Mouse (Mus musculus): ENCODE data around the gene Mapk8ip3.
"Not testable (repeated sequence)": the region's sequence is repeated elsewhere in the genome, so short reads cannot be mapped to it uniquely, and the experiment has no call there.

The Mapk8ip3 gene

DNA sequence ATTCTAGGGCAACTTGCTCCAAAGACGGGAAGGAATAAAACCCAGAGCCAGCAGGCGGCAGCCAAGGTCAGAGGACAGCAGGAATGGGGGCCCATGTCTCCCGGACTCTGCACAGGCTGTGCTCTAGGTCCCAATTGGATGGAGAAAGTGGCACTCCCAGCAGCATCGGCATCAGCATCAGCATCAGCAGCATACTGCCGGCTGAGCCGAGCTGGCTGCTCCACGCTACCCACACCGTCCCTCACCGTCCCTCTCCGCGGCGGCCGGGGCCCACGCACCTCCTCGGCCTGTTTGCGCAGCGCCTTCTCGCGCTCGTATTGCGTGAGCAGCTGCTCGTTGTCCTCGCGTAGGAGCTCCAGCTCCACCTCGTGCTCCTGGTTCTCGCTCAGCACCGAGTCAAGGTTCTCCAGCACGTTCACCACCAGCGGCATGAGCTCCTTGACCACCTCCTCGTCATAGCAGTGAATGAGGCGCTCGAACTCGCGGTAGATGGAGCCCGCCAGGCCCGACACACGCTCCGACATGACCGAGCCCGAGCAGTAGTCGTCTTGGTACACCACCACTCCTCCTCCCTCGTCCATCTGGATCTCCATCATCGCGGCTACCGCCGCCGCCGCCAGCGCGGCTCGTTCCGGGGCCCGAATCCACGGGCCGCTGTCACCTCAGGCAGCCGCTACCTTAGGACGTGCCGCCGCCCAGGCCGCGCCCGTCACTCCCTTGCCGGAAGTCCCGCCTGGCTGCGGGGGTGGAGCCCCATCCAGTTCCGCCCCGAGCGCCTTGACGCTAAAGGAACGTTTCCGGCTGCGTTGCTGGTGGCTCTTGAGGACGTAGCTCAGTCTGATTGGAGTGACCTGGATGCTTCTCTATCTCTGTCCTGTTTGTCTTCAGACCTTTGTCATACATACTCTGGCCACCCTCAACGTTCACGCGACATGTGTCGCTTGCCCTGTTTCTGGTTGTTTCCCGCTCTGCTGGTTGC, at the start of gene Mapk8ip3:
TSS of gene Mapk8ip3 (minus strand) at position 719 of the 979 bp plus-strand sequence.
- peak; percentile 97 to 98 for DNase-seq

DNA sequence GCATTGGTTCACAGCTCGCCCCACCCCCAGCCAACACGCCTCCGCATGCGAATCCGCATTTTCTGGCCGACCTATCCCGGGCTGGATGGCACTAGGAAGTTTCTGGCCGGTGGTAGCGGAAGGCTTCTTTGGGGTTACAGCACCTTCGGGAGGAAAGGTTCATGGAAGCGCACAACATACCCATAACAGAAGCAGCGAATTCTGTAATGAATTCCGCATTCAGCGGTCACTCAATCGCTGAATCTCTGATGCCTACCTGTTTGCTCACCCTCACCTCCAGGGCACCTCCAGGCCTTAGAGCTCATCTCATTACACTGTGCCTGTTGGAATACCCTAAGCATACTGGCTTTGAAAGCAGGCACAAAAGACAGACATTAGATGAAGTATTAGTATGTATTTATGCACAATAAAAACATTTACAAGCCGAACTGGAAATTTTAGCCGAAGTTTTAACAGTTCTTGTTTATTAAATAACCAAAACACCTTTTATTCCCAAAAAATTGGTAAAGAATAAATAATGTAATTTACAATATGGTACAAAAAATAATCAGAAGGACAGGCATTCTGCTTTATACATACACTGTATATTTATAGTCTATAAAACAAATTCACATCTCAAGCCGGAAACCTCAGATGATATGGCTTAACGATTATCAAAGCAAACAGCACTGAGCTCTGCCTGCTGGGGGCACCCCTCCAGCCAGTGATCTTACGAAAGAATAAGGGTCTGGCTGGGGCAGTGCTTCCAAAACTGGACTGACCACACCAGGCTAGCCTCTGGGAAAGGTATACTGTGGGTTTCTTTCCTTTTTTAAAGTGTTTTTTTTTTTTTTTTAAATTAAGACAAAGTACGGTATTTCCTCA, 24.3 kb upstream of the Mapk8ip3 start:
- no peak for DNase-seq

DNA sequence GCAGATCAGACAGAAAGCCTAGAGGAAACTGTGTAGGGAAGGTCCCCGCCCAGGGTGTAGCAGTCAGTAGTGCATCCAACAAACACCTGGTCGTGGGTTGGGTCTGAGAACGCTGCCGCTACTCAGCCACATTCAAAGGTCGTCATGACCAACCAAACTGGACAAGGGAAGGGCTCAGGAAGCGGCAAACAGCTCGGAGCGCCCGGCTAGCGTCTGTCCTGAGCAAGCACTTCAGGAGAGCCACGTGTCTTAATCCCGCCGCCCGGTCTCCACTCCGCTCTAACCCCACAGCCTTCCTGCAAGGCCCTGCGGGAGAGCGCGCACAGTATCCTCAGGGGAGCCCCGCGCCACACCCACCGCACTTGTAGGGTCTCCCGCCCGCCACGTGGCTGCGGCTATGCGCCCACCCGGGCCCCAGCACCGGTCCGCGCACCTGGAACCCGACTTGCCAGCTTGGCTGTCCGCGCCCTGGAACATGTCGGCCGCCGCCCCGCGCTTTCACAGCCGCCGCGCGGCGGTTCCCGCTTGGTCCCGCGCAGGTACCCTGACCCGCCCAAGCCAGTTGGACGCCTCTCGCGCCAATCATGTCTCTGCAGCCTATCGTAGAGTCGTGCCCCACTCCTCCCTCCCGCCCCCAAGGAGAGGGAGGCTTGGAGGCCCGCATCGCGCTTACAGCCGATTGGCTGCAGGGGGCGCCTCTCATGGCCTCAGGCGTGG, 23.5 kb upstream of the Mapk8ip3 start, which contains the start of gene Jpt2:
TSS of gene Jpt2 (minus strand) at position 555 of the 717 bp plus-strand sequence.
- DNase-seq: peak; percentile 99 to 100

DNA sequence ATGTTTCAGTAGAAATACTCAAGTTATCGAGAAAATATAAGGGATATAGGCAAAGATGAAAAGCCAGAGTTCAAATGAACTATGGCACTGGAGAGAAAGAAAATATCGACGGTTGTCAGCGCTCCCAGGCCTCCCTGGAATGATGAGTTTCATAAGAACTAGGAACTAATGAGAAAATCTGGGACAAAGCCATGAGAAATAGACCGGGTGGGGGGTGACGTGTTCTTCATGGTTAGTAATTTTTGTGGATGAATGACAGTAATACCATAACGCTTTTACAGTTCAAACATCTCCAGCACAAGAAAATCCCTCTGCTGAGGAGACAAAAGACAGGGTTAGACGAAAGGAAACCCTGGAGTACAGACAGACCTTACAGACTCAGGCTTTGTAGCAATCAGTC, 22.6 kb upstream of the Mapk8ip3 start:
- DNase-seq: no peak

DNA sequence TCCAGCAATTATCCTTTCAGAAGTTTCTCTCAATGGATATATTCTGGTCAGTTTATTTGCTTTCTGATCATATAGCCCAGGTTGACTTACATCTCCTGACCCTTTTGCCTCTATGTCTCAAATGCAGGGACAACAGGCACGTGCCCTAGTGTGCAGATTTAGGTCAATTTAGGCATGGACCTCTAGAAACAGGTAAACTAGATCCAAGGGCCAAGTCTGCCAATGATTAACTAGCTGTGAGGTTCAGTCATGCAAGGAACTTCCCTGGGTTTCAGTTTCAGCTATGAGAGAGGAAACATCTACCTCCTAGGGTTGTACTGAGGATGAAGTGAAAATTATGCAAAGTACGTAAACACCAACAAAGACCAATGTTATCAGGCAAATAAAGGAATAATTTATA, 16.5 kb upstream of the Mapk8ip3 start:
- no peak for DNase-seq

DNA sequence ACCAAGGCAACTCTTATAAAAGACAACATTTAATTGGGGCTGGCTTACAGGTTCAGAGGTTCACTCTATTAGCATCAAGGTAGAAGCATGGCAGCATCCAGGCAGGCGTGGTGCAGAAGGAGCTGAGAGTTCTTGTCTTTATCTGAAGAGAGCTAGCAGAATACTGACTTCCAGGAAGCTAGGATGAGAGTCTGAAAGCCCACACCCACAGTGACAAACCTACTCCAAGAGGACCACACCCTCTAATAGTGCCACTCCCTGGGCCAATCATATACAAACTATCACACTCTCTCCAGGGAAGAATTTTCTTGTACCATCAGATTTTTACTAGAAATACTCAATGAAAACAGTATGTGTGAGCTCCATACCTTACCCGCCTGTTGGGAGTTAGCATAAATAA, 13.9 kb upstream of the Mapk8ip3 start:
- DNase-seq: no peak

DNA sequence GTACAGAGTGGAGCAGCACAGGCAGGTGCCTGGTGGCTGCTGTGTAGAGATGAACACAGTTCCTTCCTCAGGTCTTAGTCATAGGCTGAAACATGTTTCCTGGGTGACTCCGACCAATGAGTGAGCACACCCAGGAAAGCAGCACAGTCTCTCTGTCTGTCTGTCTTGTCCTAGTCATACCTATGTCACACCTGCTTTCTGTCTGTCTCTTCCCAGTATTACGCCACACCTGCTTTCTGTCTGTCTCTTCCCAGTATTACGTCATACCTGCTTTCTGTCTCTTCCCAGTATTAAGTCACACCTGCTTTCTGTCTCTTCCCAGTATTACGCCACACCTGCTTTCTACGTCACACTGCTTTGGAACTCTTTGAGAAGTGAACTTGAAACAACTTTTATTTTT, 11.4 kb upstream of the Mapk8ip3 start:
- no peak for DNase-seq

DNA sequence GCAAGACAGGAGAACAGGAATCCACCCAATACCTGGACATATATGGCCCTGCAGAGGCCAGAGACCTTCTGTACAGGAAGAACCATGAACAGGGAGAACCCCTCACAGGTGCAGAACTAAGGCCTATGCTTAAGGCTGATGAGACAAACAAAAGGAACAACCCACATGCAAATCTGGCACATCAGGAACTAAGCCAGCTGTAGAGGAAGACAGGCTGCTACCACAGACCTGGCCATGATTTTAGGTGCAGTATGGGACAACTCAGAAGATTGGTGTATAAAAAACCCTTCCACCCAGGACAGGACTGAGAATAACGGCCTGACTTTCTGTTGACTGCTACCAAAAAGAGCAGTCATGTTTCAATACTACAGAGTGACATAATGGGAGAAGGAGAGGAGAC, 6.8 kb upstream of the Mapk8ip3 start:
- DNase-seq: not testable (repeated sequence)

DNA sequence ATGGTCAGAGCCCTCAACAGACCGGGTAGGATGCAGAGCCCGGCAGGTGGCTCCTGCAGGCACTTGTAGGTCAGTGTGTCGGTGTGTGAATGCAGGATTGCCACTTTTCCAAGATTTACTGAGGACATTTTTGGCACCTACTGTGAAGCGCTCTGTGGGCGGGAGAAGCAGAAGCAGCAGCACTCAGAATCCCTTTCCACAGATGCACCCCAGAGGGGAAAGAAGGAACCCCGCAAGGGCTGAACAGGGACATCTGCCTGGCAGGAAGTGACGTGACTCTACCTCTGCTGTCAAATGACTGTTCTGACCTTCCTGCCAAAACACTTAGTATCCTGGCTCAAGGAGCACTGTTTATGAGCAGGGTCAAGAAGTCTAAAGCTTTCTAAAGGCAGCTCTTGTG, 6.3 kb upstream of the Mapk8ip3 start:
- DNase-seq: no peak

DNA sequence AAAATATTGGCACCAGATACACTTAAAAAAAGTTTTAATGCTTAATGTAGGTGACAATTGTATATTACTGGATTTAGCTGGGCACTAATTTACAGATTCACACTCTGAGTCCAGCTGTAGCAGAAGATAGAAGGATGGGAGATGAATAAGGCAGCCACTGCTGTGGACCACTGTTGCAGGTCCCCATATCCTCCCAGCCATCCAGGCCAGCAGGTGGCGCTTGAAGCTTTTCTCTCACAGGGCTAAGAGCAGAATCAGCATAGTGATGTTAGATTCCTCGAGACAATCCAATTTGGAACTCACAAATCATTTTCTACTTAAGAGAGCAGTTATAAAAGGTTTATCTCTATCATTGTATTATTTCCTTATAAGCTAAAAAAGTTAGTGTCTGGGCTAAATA, 5.7 kb upstream of the Mapk8ip3 start:
- DNase-seq: peak; percentile 63 to 65

DNA sequence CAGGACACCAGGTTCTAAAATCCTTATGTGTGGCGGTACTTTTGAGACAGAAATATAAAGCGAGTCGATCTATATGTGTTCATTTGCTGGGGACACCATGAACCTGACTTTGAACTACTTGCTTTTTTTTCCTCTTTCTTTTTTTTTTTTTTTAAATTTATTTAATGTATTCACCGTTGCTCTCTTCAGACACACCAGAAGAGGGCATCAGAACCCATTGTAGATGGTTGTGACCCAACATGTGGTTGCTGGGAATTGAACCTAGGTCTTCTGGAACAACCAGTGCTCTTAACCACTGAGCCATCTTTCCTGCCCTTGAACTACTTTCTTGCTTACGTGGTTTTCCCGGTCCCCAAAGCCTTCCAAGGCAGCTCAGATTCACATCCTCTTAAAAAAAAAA, 489 bp upstream of the Mapk8ip3 start:
- peak in 1 of 2 experiments; percentile 12 for DNase-seq

DNA sequence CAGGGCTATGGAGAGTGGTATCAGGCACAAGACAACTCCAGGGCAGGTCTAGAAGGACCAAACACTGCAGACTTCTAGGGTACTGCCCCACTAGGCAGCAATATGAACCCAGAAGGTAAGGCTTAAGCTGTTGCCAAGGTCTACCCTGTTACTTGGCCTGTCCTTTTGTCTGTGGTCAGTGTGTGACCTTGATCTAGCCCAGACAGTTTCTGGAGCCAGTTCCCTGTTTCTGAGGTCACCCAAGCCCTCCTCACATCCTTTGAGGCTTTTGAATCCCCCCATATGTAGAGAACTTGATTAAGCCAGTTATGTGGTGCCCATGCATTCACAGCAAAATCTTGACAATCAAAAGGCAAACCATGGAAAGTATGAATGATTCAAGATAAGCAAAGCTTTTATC, 1.1 kb downstream of the Mapk8ip3 start:
- DNase-seq: no peak

DNA sequence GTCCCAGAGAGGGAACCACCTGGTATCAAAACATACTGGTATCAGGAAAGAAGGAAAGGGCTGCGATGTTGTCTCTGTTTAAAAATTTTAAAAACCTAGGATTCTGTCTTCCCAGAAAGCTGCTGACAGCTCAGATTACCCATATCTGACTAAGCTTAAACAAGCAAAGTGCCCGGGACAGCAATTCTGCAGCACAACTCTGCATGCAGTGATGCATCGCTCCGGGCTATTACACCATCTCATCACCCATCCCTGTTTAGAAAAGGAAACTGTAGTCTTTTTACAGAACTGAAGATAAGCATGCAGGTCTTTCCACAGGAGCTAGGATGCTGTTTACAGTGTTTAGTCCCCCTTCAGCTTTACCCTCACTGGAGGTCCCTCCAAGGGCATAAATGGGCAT, 1.9 kb downstream of the Mapk8ip3 start:
- no peak for DNase-seq

DNA sequence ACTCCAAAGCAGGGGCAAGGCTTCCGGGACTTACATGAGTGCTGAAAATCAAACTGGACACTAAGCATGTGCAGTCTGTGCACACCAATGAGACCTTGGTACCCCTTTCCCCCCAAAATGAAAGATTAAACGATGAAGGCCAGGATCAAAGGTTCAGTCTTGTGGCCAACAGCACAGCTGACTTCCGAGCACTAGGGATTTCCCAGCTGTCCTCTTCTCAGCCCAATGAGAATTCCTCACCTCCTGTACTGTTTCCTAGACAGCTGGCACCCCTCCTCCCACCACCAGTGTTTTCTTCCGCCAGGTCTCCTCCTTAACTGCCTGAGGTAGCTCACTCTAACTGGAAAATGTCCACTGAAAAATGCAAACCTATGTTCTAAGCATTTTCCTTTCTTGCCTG, 3.6 kb downstream of the Mapk8ip3 start:
- no peak for DNase-seq

DNA sequence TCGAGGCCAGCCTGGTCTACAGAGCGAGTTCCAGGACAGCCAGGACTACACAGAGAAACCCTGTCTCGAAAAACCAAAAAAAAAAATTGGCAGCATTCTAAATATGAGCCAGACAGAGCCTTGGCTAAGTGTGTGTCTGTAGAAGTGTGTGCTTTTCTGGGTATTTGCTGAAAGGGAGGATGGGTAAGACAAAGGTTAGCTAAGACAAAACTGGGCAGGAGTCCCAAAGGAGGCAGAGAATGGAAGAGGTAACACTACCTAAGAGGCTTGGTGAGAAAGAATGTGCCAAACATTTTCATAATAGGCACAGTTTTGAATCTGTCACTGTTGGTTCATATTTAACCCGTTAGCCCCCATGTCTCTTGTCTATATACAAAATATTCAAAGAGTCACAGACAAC, 4.3 kb downstream of the Mapk8ip3 start:
- DNase-seq: no peak

DNA sequence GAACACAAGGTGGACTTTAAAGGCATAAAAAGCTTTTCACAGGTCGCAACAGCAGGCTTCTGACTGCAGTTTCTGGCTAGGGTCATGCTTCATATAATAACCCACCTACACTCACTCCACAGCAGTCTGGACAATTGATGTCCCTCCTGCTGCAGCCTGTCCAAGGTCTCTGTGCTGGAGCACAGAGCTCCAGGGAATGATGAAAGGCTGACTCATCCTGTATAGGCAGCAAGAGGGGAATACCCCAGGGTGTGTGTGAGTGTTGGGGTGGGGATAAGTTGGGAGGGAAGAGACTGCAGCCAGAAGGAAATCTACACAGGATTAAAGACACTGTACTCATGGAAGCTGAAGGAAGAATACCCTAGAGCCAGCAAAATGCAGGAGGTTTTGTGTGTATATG, 7.3 kb downstream of the Mapk8ip3 start:
- DNase-seq: no peak

DNA sequence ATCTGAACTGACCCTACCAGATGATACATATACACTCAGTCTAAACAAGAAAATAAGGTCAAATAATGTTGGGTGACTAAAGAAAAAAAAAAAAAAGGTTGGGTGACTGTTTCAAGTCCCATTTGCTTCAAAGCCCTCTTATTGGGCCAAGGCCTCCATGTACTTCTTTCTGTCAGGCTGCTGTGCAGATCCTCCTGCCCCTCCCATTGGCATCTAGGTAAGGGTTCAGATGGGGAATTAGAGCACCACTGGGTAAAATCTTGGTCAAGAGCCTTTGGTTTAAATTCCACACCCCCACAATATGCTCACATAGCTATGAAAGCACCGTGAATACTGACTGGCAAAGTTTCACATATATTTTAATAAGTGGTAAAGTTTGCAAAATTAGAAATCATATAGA, 13.5 kb downstream of the Mapk8ip3 start:
- DNase-seq: no peak

DNA sequence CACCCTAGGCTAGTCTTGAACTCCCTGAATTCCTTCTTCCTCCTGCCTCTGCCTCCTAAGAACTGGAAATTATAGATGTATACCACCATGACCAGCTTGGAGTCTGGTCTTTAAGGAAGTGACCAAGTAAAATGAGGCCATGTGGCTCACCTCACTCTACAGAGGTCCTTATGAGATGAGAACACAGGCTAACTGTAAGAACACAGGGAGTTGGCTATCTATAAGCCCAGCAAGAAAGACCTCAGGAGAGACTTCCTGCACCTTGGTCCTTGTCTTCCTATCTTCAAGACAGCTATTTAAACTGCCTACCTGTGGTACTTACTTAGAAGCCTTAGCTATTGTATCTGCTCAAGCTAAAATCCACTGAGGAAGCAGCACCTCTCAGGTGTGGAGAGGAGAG, 22.8 kb downstream of the Mapk8ip3 start:
- no peak for DNase-seq

DNA sequence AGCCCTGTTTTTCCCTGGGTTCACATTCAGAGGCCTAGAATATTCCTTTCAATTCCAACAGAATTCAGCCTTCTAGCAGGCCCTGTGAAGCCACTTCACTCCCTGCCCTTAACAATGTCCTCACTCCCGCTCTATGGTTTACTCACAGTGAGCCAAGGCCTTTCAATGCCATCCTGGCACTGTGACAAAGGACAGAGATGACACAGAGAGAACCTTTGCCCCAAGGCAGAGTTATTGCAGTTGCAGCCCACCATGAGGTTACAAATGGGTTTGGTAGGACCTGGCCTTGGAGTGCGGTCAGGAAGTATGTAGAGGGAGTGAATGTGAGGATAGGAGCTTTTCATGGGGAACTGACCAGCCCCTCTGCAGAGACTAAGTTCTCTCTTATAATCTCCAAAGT, 29.2 kb downstream of the Mapk8ip3 start:
- no peak for DNase-seq

DNA sequence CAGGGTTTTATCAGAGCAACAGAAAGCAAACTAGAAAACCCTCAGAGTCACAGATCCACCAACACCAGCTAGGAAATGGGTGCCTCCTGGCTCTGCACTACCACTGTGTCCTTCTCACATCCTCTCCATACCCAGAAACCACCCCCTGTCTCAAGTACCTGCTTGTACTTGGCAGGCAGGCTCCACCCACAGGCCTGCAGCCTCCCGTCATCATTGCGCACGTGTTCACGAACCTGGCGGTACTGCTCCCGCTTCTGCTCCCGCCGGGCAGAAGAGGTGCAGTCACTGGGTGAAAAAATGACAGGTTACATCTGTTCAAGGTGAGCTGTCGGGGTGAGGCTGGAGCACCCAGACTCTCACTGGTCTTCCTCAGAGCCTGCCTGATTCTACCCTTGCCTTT, 33.0 kb downstream of the Mapk8ip3 start:
- DNase-seq: no peak

DNA sequence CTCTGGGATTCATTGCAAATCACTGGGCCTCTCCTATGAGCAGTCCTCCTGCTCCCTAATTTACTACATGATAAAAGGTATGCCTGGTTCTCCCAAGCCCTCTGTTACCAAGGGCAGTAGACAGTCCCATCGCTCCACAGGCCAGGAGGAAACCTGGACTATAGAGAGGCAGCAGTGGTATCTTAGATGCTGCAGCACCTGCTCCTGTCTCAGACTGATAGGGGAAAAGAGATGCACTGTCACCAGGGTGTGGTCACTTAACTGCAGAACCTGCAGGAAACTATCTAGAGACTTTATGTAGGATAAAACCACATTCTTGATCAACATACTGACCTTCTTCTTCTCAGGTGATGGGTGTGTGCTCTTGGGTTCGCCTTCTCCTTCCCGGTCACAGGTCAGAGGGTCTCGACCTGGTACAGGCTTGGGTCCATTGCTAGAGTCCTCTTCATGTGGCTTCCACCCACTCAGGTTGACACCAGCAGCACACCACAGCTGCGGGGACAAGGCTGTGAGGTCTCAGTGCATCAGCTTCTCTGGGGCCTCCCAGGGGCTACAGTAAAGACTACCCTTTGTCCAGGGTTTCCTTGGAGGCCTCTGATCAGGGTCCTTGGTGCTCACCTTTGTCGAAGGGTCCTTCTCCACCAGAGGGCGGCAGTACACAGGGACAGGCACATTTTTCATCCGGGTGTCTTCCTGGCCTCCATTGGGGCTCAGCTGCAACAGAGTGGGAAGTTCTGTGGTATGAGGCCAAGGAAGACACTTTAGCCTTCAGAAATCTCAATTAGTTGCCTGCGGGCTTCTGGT, 33.9 kb downstream of the Mapk8ip3 start:
- peak; percentile 64 to 72 for DNase-seq

DNA sequence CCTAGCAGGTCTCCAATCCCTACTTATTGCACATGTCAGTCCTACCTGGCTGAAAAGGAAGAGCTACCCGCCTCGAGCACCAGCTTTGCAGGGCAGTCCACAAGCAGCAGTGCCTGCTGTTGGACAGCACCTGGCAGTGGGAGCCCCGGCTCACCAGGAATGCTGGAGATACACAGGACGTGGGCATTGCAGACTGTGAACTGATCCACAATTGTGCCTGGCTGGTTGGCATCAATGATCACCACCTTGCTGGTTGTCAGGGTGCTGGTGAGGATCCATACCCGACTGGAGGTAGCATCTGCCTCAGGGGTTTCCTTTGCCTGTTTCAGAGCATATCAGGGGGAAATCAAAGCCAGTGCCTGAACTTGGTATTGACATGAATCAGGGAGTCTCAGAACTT, 34.7 kb downstream of the Mapk8ip3 start:
- DNase-seq: no peak
